Mouse (Mus musculus): ENCODE measurements around the gene Wnt16.

- TF ChIP-seq POLR2A (IDR thresholded peaks at IDR 0.05; ENCODE audit: borderline replicate concordance, extremely low read depth, low read depth, low read length): no peak
- TF ChIP-seq CTCF (IDR thresholded peaks at IDR 0.05; ENCODE audit: insufficient read depth, low read length): no peak
These were observed 41.3 kb upstream of the Wnt16 start for GRCm38 (mm10) chr6:22246696-22247095.
